Mouse (Mus musculus): Measurements from ENCODE around the gene Trpm2. TPM values are rescaled to one million over a fixed set of nuclear protein-coding genes. Genes with fewer than 3 reads are reported as not detected.

The Trpm2 gene
- polyA plus RNA-seq (2015; fragmentation: Nextera tagmentation; extraction: Ambion mirVana), result 8.9 and 10.4 TPM in 2 replicates

DNA sequence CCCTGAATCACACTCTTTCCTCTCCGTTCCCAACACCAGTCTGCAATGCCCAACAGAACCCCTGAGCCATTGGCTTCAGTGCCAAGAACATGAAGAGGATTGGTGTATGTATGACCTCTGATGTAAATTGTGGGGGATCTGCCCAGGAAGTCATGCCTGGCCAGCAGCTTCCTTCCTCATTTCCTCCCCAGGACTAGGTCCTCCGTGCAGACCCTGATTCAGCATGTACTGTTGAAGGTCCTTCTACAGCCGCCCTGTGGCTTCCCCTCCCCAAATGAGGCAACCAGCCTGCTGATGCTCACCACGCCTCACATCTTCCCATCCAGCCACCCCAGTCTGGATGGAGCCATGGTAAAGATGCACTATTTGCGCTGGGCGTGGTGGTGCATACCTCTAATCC is at the start of gene Trpm2:
TSS of gene Trpm2 (minus strand) at position 83 of the 400 bp plus-strand sequence.

DNA sequence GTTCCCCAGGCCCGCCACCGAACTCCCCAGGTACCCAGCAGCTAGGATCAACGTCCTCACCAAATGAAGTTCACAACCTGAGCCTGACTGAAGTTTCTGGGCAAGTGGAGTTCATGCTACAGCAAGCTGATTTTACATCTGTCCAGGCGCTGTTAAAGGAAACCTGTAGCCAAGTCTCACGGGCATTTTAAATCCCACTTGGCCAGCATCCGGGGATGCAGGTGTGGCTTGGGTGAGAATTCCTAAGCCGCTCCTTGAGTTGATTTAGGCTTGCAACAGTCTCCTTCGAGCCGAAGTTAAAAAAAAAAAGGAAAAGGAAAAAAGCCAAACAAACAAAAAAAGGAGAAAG is 39.6 kb upstream of the Trpm2 start, which contains the start of gene Pfkl:
TSS of gene Pfkl (minus strand) at position 139 of the 349 bp plus-strand sequence.

DNA sequence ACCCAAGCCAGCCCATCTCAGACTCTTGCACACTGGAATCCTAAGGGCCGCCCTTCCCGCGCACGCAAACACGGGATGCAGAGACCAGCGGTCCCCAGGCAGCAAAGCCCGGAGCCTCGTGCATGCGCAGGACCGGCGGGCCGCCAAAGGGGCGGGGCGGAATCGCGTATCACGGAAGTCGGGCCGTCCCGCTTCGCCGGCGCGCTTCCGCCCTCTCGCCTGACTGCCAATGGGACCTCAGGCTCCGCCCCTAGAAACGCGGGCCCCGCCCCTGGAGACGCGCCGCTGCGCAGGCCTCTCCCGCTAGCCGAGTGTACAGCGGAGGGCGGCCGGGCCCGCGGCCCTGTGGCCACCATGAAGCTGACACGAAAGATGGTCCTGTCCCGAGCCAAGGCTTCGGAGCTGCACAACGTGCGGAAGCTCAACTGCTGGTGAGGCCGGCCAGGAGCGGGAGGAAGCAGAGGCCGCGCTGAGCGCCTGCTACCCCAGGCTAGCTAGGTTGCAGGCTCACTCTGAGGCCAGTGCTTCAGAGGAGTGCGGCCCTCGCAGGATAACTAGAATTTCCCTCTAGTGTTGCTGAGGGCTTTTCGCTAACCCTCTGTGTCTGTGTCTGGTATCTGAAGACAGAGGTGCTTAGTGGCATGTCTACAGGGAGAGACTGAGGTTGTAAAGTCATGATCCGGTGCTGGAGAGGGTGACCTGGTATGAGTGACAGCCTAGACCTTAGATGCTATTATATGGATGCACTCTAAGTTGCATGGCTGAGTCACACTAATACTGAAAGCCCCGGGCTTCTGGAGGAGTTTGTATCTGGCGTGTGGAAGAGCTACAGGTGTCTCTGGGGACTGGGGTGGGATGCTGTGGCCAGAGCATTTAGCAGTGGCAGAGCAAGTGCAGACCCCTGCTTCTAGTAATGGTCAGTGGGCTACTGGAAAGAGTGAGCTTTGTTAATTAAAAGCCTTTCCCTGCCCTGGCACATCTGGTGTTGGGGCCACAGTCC is 8.3 kb upstream of the Trpm2 start, which contains the start of gene 1810043G02Rik:
TSS of gene 1810043G02Rik (plus strand) at position 174 of the 1,000 bp plus-strand sequence.

DNA sequence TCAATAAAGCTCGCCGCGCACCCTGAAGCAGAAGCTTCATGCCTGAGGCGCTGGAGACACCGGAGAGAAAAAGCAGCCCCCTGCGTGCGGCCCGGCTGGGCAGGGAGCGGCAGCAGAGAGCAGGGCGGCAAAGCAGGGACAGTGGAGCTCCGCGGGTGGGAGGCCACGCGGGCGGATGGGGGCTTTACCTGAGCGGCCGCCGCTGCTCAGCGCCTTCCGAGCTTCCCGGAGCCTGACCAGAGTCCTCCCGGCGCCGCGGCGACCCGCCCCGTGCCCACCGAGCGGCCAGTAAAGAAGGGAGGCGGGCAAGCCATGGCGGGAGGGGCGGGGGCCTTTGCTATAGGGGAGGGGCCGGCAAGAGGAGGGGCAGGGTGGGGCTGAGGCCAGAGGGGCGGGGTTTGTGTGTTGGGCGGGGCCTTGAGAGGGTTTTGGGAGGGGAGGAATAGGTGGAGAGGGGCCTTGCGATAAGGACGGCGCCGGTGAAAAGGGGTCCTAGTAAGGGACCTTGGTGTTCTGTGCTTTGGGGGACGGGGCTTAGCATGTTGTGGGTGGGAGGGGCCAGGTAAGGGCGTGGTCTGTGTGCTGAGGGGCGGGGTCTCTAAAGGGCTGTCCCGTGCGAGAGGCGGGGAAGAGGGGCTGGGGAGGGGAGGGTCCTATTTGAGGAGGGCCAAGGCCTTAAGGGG is 68.0 kb downstream of the Trpm2 start, which contains the start of gene Lrrc3:
TSS of gene Lrrc3 (minus strand) at position 326 of the 683 bp plus-strand sequence.

DNA sequence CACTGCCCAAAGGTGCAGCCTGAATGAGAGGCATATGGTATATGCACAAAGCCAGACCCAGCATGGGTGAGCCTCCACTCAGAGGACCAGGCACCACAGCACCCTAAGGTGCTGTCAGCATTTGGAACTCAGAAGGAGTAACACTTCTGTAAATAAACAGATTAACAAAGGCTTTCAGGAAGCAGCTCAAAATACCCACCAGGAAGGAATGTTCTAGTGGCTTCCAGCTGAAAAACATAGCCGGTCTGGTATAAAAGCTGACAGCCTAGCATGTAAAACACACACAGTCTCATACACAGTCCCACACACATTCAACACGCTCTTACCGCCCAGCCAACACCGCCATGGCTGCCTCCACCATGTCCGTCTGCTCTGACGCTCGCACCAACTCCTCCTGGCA is 108.7 kb downstream of the Trpm2 start, which contains the start of gene Gm3285:
TSS of gene Gm3285 (plus strand) at position 301 of the 400 bp plus-strand sequence.

Other genes starting within 250 kb of the Trpm2 start
- not detected in 2 replicates for gene Krtap12-1, start 250.0 kb downstream of the Trpm2 start, polyA plus RNA-seq (2015; fragmentation: Nextera tagmentation; extraction: Ambion mirVana)
- not detected in 2 replicates for gene Gm10100, start 244.1 kb downstream of the Trpm2 start, polyA plus RNA-seq (2015; fragmentation: Nextera tagmentation; extraction: Ambion mirVana)
- gene Gm18596, start 227.9 kb downstream of the Trpm2 start, polyA plus RNA-seq (2015; fragmentation: Nextera tagmentation; extraction: Ambion mirVana), result not detected in 2 replicates
- not detected in 2 replicates for gene Gm9736, start 219.2 kb downstream of the Trpm2 start, polyA plus RNA-seq (2015; fragmentation: Nextera tagmentation; extraction: Ambion mirVana)
- not detected in 2 replicates for gene Gm3233, start 210.9 kb downstream of the Trpm2 start, polyA plus RNA-seq (2015; fragmentation: Nextera tagmentation; extraction: Ambion mirVana)
- not detected in 2 replicates for gene Gm3238, start 199.2 kb downstream of the Trpm2 start, polyA plus RNA-seq (2015; fragmentation: Nextera tagmentation; extraction: Ambion mirVana)
- gene Gm7138, start 193.6 kb downstream of the Trpm2 start, polyA plus RNA-seq (2015; fragmentation: Nextera tagmentation; extraction: Ambion mirVana), result not detected in 2 replicates
- not detected in 2 replicates for gene Gm3250, start 188.0 kb downstream of the Trpm2 start, polyA plus RNA-seq (2015; fragmentation: Nextera tagmentation; extraction: Ambion mirVana)
- gene Gm7137, start 182.4 kb downstream of the Trpm2 start, polyA plus RNA-seq (2015; fragmentation: Nextera tagmentation; extraction: Ambion mirVana), result not detected in 2 replicates
- gene Gm9639, start 175.5 kb downstream of the Trpm2 start, polyA plus RNA-seq (2015; fragmentation: Nextera tagmentation; extraction: Ambion mirVana), result not detected in 2 replicates
- gene Gm19668, start 171.4 kb downstream of the Trpm2 start, polyA plus RNA-seq (2015; fragmentation: Nextera tagmentation; extraction: Ambion mirVana), result not detected in 2 replicates
- gene Gm9507, start 158.7 kb downstream of the Trpm2 start, polyA plus RNA-seq (2015; fragmentation: Nextera tagmentation; extraction: Ambion mirVana), result not detected in 2 replicates
- gene Gm2696, start 155.9 kb downstream of the Trpm2 start, polyA plus RNA-seq (2015; fragmentation: Nextera tagmentation; extraction: Ambion mirVana), result not detected in 2 replicates
- not detected in 2 replicates for gene Krtap10-4, start 143.5 kb downstream of the Trpm2 start, polyA plus RNA-seq (2015; fragmentation: Nextera tagmentation; extraction: Ambion mirVana)
- gene Krtap10-10, start 134.6 kb downstream of the Trpm2 start, polyA plus RNA-seq (2015; fragmentation: Nextera tagmentation; extraction: Ambion mirVana), result not detected in 2 replicates
- gene Gm36176, start 123.8 kb downstream of the Trpm2 start, polyA plus RNA-seq (2015; fragmentation: Nextera tagmentation; extraction: Ambion mirVana), result not detected in 2 replicates
- not detected in 2 replicates for gene Gm10318, start 117.7 kb downstream of the Trpm2 start, polyA plus RNA-seq (2015; fragmentation: Nextera tagmentation; extraction: Ambion mirVana)
- not detected in 2 replicates for gene Gm3285, start 108.6 kb downstream of the Trpm2 start, polyA plus RNA-seq (2015; fragmentation: Nextera tagmentation; extraction: Ambion mirVana)
- gene Lrrc3, start 68.0 kb downstream of the Trpm2 start, polyA plus RNA-seq (2015; fragmentation: Nextera tagmentation; extraction: Ambion mirVana), result 22.2 and 26.6 TPM in 2 replicates
- 65.9 and 70.1 TPM in 2 replicates for gene 1810043G02Rik, start 8.0 kb upstream of the Trpm2 start, polyA plus RNA-seq (2015; fragmentation: Nextera tagmentation; extraction: Ambion mirVana)
- 82.9 and 88.0 TPM in 2 replicates for gene Pfkl, start 39.5 kb upstream of the Trpm2 start, polyA plus RNA-seq (2015; fragmentation: Nextera tagmentation; extraction: Ambion mirVana)
- gene Dnmt3l, start 71.4 kb upstream of the Trpm2 start, polyA plus RNA-seq (2015; fragmentation: Nextera tagmentation; extraction: Ambion mirVana), result not detected in 2 replicates
- 0.19 and 0.40 TPM in 2 replicates for gene Aire, start 73.0 kb upstream of the Trpm2 start, polyA plus RNA-seq (2015; fragmentation: Nextera tagmentation; extraction: Ambion mirVana)
- 1.7 TPM in 2 replicates for gene Icosl, start 98.7 kb upstream of the Trpm2 start, polyA plus RNA-seq (2015; fragmentation: Nextera tagmentation; extraction: Ambion mirVana)
- 34.7 and 35.0 TPM in 2 replicates for gene D10Jhu81e, start 199.2 kb upstream of the Trpm2 start, polyA plus RNA-seq (2015; fragmentation: Nextera tagmentation; extraction: Ambion mirVana)
- gene Pwp2, start 214.6 kb upstream of the Trpm2 start, polyA plus RNA-seq (2015; fragmentation: Nextera tagmentation; extraction: Ambion mirVana), result 10.4 and 11.6 TPM in 2 replicates

All from neural tube, postnatal 0 days (tissue).